Mouse (Mus musculus) left cerebral cortex, adult 18-20 months (tissue): ENCODE data around the gene Ephb6. TPM values are rescaled to one million over a fixed set of nuclear protein-coding genes. Genes with fewer than 3 reads are reported as not detected.
"Not testable (repeated sequence)": the region's sequence is repeated elsewhere in the genome, so short reads cannot be mapped to it uniquely, and the experiment has no call there.

Experiments used
- DNase-seq, 2 experiments: peaks; one replicate each; pipeline ENCODE4 v3.0.0; 2021 to 2022; ENCODE audit warnings: low spot score in 2 of 2, mixed read lengths in 1 of 2
- long read RNA-seq, 2 experiments: library from polyadenylated mRNA; stranded (forward); transcript quantifications; one replicate each; pipeline ENCODE4 v2.0.0; 2021
- total RNA-seq, 2 experiments: library from RNA; stranded (reverse); gene quantifications; 2 replicates each; pipeline ENCODE4 v1.2.3; 2021

The Ephb6 gene
- 100 to 1,000 TPM; 115 to 119 TPM for total RNA-seq
- long read RNA-seq, experiment 1, transcript Ephb6-201 (18 exons, 3,762 nt): major isoform, 75 of 159 reads
- long read RNA-seq, experiment 1, partial matches to known transcripts: 41 of 159 reads
- long read RNA-seq, experiment 1, other reads (novel, unspliced or antisense): 43 of 159 reads
- long read RNA-seq, experiment 2, transcript Ephb6-201 (18 exons, 3,762 nt): major isoform, 52 of 107 reads
- long read RNA-seq, experiment 2, partial matches to known transcripts: 35 of 107 reads
- long read RNA-seq, experiment 2, other reads (novel, unspliced or antisense): 20 of 107 reads

- peak; percentile 74 to 82 for DNase-seq
Observed at GRCm38 (mm10) chr6:41605061-41605793, at the start of gene Ephb6. Gene Ephb6 (plus strand): TSS chr6:41605482.

- DNase-seq: no peak
Observed at GRCm38 (mm10) chr6:41556389-41556788, 48.9 kb upstream of the Ephb6 start.

GRCm38 (mm10) chr6:41557468-41557867 is 47.8 kb upstream of the Ephb6 start:
- DNase-seq: no peak

- no peak for DNase-seq
Observed at GRCm38 (mm10) chr6:41558271-41558670, 47.0 kb upstream of the Ephb6 start.

- DNase-seq: no peak
Observed at GRCm38 (mm10) chr6:41559331-41559730, 46.0 kb upstream of the Ephb6 start.

- peak in 1 of 2 experiments; percentile 22 for DNase-seq
Observed at GRCm38 (mm10) chr6:41560273-41560672, 45.0 kb upstream of the Ephb6 start.

- no peak for DNase-seq
Observed at GRCm38 (mm10) chr6:41562598-41562997, 42.7 kb upstream of the Ephb6 start.

GRCm38 (mm10) chr6:41563104-41563951 is 42.0 kb upstream of the Ephb6 start:
- not testable (repeated sequence) for DNase-seq

- no peak for DNase-seq
Observed at GRCm38 (mm10) chr6:41565261-41565660, 40.0 kb upstream of the Ephb6 start.

- no peak for DNase-seq
Observed at GRCm38 (mm10) chr6:41566965-41567364, 38.3 kb upstream of the Ephb6 start.

- no peak for DNase-seq
Observed at GRCm38 (mm10) chr6:41569078-41569477, 36.2 kb upstream of the Ephb6 start.

- no peak for DNase-seq
Observed at GRCm38 (mm10) chr6:41576526-41577097, 28.7 kb upstream of the Ephb6 start.

- no peak for DNase-seq
Observed at GRCm38 (mm10) chr6:41577297-41577696, 28.0 kb upstream of the Ephb6 start.

- no peak for DNase-seq
Observed at GRCm38 (mm10) chr6:41581295-41581694, 24.0 kb upstream of the Ephb6 start.

- DNase-seq: no peak
Observed at GRCm38 (mm10) chr6:41582189-41582588, 23.1 kb upstream of the Ephb6 start.

- DNase-seq: peak in 1 of 2 experiments; percentile 48
Observed at GRCm38 (mm10) chr6:41604401-41605050, 756 bp upstream of the Ephb6 start.

GRCm38 (mm10) chr6:41605794-41606104 is 467 bp downstream of the Ephb6 start:
- no peak for DNase-seq

GRCm38 (mm10) chr6:41606214-41606613 is 932 bp downstream of the Ephb6 start:
- DNase-seq: peak; percentile 67 to 80

GRCm38 (mm10) chr6:41607637-41608036 is 2.4 kb downstream of the Ephb6 start:
- DNase-seq: no peak

GRCm38 (mm10) chr6:41620173-41620798 is 15.0 kb downstream of the Ephb6 start:
- no peak for DNase-seq
